In the genomic region with DNA sequence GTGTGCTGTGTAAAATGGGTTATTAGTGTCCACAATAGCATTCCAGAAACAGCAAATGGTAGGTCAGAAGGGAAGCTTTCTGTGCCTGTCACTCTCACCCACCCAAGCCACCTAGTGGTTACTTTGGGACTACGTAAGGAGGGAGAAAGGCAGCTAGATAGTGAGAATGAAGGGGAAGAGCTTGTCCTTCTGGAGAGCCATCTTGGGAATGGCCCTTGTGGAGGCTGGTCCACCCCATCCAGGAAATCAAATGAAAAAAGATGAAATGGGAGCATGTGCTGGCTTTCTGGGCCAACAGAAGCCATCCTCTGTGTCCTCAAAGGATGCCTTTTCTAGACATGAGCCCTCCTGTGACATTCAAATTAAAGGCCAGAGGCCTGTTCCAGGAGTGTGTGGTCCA, we compare ENCODE assay signal across 8 mouse cellular contexts. TPM values are rescaled to one million over a fixed set of nuclear protein-coding genes. Genes with fewer than 3 reads are reported as not detected.
DNase-seq lines count a peak whose midpoint lies in the region; ATAC-seq and TF ChIP-seq lines count a peak whose summit lies in the region.

No protein-coding gene starts in this region.

- intact Hi-C loops in left cerebral cortex, adult 2 months (cut with DNase I): no loop called here

- peak; percentile 54 for TF ChIP-seq CTCF in left cerebral cortex, adult 2 months (IDR thresholded peaks at IDR 0.05)
- peak; percentile 86 for TF ChIP-seq CTCF in liver, postnatal 0 days (IDR thresholded peaks at IDR 0.05; ENCODE audit: low read depth)
- TF ChIP-seq CTCF in small intestine, adult 2 months (IDR thresholded peaks at IDR 0.05; ENCODE audit: extremely low read depth, insufficient read length, insufficient replicate concordance, low read depth, low read length): peak; percentile 34; the same call in 1 of the 2 replicates

- H3K4me1 ChIP-seq in liver, postnatal 0 days (ENCODE audit: insufficient read depth): peaks cover 29% of the 10 kb centered on the region
- peaks cover 7% of the 10 kb centered on the region; the same call in 1 of the 2 replicates for H3K4me1 ChIP-seq in small intestine, adult 2 months (ENCODE audit: control insufficient read depth, insufficient read depth, insufficient read length, low read length)

- no peak for DNase-seq in left cerebral cortex, adult 2 months (ENCODE audit: extremely low spot score in 1 of 2, low spot score in 2 of 2)
- no peak for DNase-seq in left cerebral cortex, adult 8-10 months (ENCODE audit: low spot score in 2 of 2)
- peak; percentile 57 for DNase-seq in embryo, embryonic 9.5 days (ENCODE audit: extremely low spot score)
- DNase-seq in liver, postnatal 0 days: peak; percentile 53
- DNase-seq in adrenal gland, adult 8-10 months: no peak
- DNase-seq in frontal cortex, postnatal 25 days (ENCODE audit: low spot score in 2 of 2): no peak

- no peaks in the 10 kb centered on the region for H3K9me3 ChIP-seq in liver, postnatal 0 days (ENCODE audit: low read length)

- TF ChIP-seq POLR2A in small intestine, adult 2 months (IDR thresholded peaks at IDR 0.05; ENCODE audit: low read depth, low read length): no peak

- WGBS in liver, postnatal 0 days (ENCODE audit: insufficient replicate concordance): 24% methylated on average over 1 of the region's 1 CpGs
- 14% methylated on average over 1 of the region's 1 CpGs for WGBS in small intestine, adult 2 months

- no peak for TF ChIP-seq EP300 in liver, postnatal 0 days (IDR thresholded peaks at IDR 0.05; ENCODE audit: low read depth)

- H3K27me3 ChIP-seq in liver, postnatal 0 days (ENCODE audit: insufficient read depth, low read length): no peaks in the 10 kb centered on the region
- H3K27me3 ChIP-seq in small intestine, adult 2 months (ENCODE audit: control insufficient read depth, insufficient read depth, low read length): no peaks in the 10 kb centered on the region

- H3K4me3 ChIP-seq in left cerebral cortex, adult 2 months: peak overlapping the region; percentile 94; the same call in 1 of the 2 replicates
- H3K4me3 ChIP-seq in liver, postnatal 0 days (ENCODE audit: low read depth, low read length): peak overlapping the region; percentile 66
- no peak overlapping the region for H3K4me3 ChIP-seq in small intestine, adult 2 months (ENCODE audit: low read depth, low read length)

- H3K9ac ChIP-seq in liver, postnatal 0 days (replicated peaks): peak overlapping the region; percentile 78

- ATAC-seq in hematopoietic stem cell, adult 5-6 weeks (replicated peaks in 1 of 2; ENCODE audit: insufficient read depth in 1 of 2, low FRiP score in 2 of 2, low TSS enrichment in 1 of 2, low read depth in 1 of 2, poor library complexity in 2 of 2, severe bottlenecking in 2 of 2): peak; percentile 24 to 42
- peak; percentile 16; the same call in 1 of the 2 replicates for ATAC-seq in liver, postnatal 0 days

- H3K27ac ChIP-seq in left cerebral cortex, adult 2 months: peak overlapping the region; percentile 96
- H3K27ac ChIP-seq in liver, postnatal 0 days (ENCODE audit: low read depth): peak overlapping the region; percentile 97
- H3K27ac ChIP-seq in small intestine, adult 2 months (ENCODE audit: insufficient read depth, low read depth, low read length): peak overlapping the region; percentile 87

- H3K36me3 ChIP-seq in liver, postnatal 0 days (replicated peaks; ENCODE audit: insufficient read depth, low read length): peaks cover 1% of the 10 kb centered on the region
- H3K36me3 ChIP-seq in small intestine, adult 2 months (ENCODE audit: control insufficient read depth, insufficient read depth, low read length): peaks cover 8% of the 10 kb centered on the region; the same call in 1 of the 2 replicates

- peak overlapping the region; percentile 82 for H3K4me2 ChIP-seq in liver, postnatal 0 days (ENCODE audit: low read depth, low read length)

RNA-seq across cellular contexts. Expression of gene Sumo3, which starts 0.5 kb away (rescaled TPM):
- total RNA-seq in left cerebral cortex, adult 2 months (2021): 100 to 1,000 TPM; 142 to 156 TPM
- 100 to 1,000 TPM; 172 to 216 (median 192) TPM for total RNA-seq in left cerebral cortex, adult 8-10 months (2022)
- 148 and 150 TPM in 2 replicates for total RNA-seq in hematopoietic stem cell, adult 5-6 weeks (2017)
- 105 and 111 TPM in 2 replicates for polyA plus RNA-seq in liver, postnatal 0 days (2015; fragmentation: Nextera tagmentation; extraction: Ambion mirVana)
- polyA plus RNA-seq in small intestine, adult 2 months (2012; rRNA removed): 129 and 254 TPM in 2 replicates
- 100 to 1,000 TPM in 3 of 4 experiments, 10 to 100 TPM in 1; 98.9 to 125 (median 115) TPM for total RNA-seq in adrenal gland, adult 8-10 months (2022)

RNA-seq across cellular contexts. Expression of gene Gm49325, which starts 0.6 kb away (rescaled TPM):
- total RNA-seq in left cerebral cortex, adult 2 months (2021): 1 to 10 TPM; 2.0 to 5.3 TPM
- total RNA-seq in left cerebral cortex, adult 8-10 months (2022): 10 to 100 TPM; 17.1 to 31.9 (median 23.8) TPM
- total RNA-seq in hematopoietic stem cell, adult 5-6 weeks (2017): not detected in 2 replicates
- polyA plus RNA-seq in liver, postnatal 0 days (2015; fragmentation: Nextera tagmentation; extraction: Ambion mirVana): 8.4 and 13.3 TPM in 2 replicates
- not detected in 2 replicates for polyA plus RNA-seq in small intestine, adult 2 months (2012; rRNA removed)
- total RNA-seq in adrenal gland, adult 8-10 months (2022): 10 to 100 TPM; 15.2 to 24.8 (median 18.1) TPM

RNA-seq across cellular contexts. Expression of gene Ube2g2, which starts 16.7 kb away (rescaled TPM):
- total RNA-seq in left cerebral cortex, adult 2 months (2021): 10 to 100 TPM; 47.4 to 48.0 TPM
- total RNA-seq in left cerebral cortex, adult 8-10 months (2022): 10 to 100 TPM; 44.8 to 51.1 (median 49.0) TPM
- 25.6 and 27.5 TPM in 2 replicates for total RNA-seq in hematopoietic stem cell, adult 5-6 weeks (2017)
- polyA plus RNA-seq in liver, postnatal 0 days (2015; fragmentation: Nextera tagmentation; extraction: Ambion mirVana): 37.4 and 40.4 TPM in 2 replicates
- polyA plus RNA-seq in small intestine, adult 2 months (2012; rRNA removed): 16.5 and 20.9 TPM in 2 replicates
- 10 to 100 TPM; 46.0 to 63.0 (median 53.7) TPM for total RNA-seq in adrenal gland, adult 8-10 months (2022)

RNA-seq across cellular contexts. Expression of gene Pttg1ip, which starts 23.8 kb away (rescaled TPM):
- total RNA-seq in left cerebral cortex, adult 2 months (2021): 10 to 100 TPM; 71.6 to 77.6 TPM
- 10 to 100 TPM; 80.9 to 92.5 (median 89.4) TPM for total RNA-seq in left cerebral cortex, adult 8-10 months (2022)
- 56.2 and 65.8 TPM in 2 replicates for total RNA-seq in hematopoietic stem cell, adult 5-6 weeks (2017)
- 126 and 129 TPM in 2 replicates for polyA plus RNA-seq in liver, postnatal 0 days (2015; fragmentation: Nextera tagmentation; extraction: Ambion mirVana)
- 82.9 and 176 TPM in 2 replicates for polyA plus RNA-seq in small intestine, adult 2 months (2012; rRNA removed)
- total RNA-seq in adrenal gland, adult 8-10 months (2022): 100 to 1,000 TPM; 207 to 236 (median 225) TPM

Comparison
In these comparisons a context has a peak if more than half of its experiments do, and no peak if none do; other contexts are left out.
1. DNase-seq: peak in embryo, embryonic 9.5 days (single experiment) and liver, postnatal 0 days (single experiment); none in left cerebral cortex, adult 2 months (0 of 2), left cerebral cortex, adult 8-10 months (0 of 2), adrenal gland, adult 8-10 months (single experiment) and frontal cortex, postnatal 25 days (0 of 2).
2. CTCF ChIP-seq: peak in every context shown above with its lines; median percentile 86 in liver, postnatal 0 days; 54 in left cerebral cortex, adult 2 months; 34 in small intestine, adult 2 months.
3. Peak in every context shown above with its lines, with median percentiles within 50 percentile points of each other: H3K27ac ChIP-seq.